Mouse (Mus musculus): Measurements from ENCODE around the gene Zranb3. TPM values are rescaled to one million over a fixed set of nuclear protein-coding genes. Genes with fewer than 3 reads are reported as not detected.

Zranb3 gene
- polyA plus RNA-seq, 1 experiment = 0.56 TPM

- no peaks in the 10 kb centered on the region for H3K4me1 ChIP-seq (ENCODE audit: control insufficient read depth, insufficient read depth, insufficient read length, low read length)
- H3K36me3 ChIP-seq (ENCODE audit: control insufficient read depth, insufficient read depth, low read length) = no peaks in the 10 kb centered on the region
- 98% methylated on average over 1 of the region's 1 CpGs for WGBS
These were observed 70.7 kb downstream of the Zranb3 start for GRCm38 (mm10) chr1:128032123-128032522.

GRCm38 (mm10) chr1:128031524-128031923, 71.3 kb downstream of the Zranb3 start:
- Histone ChIP-seq H3K36me3 (ENCODE audit: control insufficient read depth, insufficient read depth, low read length) (no peaks in the 10 kb centered on the region), H3K4me1 (ENCODE audit: control insufficient read depth, insufficient read depth, insufficient read length, low read length) (no peaks in the 10 kb centered on the region), H3K27me3 (ENCODE audit: control insufficient read depth, insufficient read depth, low read length) (no peaks in the 10 kb centered on the region), H3K4me3 (ENCODE audit: low read depth, low read length) (no peak overlapping the region), H3K27ac (ENCODE audit: insufficient read depth, low read depth, low read length) (no peak overlapping the region)
- TF ChIP-seq CTCF (IDR thresholded peaks at IDR 0.05; ENCODE audit: extremely low read depth, insufficient read length, insufficient replicate concordance, low read depth, low read length) (no peak), POLR2A (IDR thresholded peaks at IDR 0.05; ENCODE audit: low read depth, low read length) (no peak)
- 94% methylated on average over 2 of the region's 2 CpGs for WGBS

More at GRCm38 (mm10) chr1:128032123-128032522, 70.7 kb downstream of the Zranb3 start:
- no peaks in the 10 kb centered on the region for H3K27me3 ChIP-seq (ENCODE audit: control insufficient read depth, insufficient read depth, low read length)
- TF ChIP-seq CTCF (IDR thresholded peaks at IDR 0.05; ENCODE audit: extremely low read depth, insufficient read length, insufficient replicate concordance, low read depth, low read length) (no peak), POLR2A (IDR thresholded peaks at IDR 0.05; ENCODE audit: low read depth, low read length) (no peak)
- no peak overlapping the region for H3K4me3 ChIP-seq (ENCODE audit: low read depth, low read length)
- H3K27ac ChIP-seq (ENCODE audit: insufficient read depth, low read depth, low read length) = no peak overlapping the region

- Histone ChIP-seq H3K4me3 (ENCODE audit: low read depth, low read length) (no peak overlapping the region), H3K27ac (ENCODE audit: insufficient read depth, low read depth, low read length) (no peak overlapping the region), H3K36me3 (ENCODE audit: control insufficient read depth, insufficient read depth, low read length) (no peaks in the 10 kb centered on the region), H3K27me3 (ENCODE audit: control insufficient read depth, insufficient read depth, low read length) (no peaks in the 10 kb centered on the region), H3K4me1 (ENCODE audit: control insufficient read depth, insufficient read depth, insufficient read length, low read length) (no peaks in the 10 kb centered on the region)
- TF ChIP-seq CTCF (IDR thresholded peaks at IDR 0.05; ENCODE audit: extremely low read depth, insufficient read length, insufficient replicate concordance, low read depth, low read length) = no peak
- 80% methylated on average over 4 of the region's 4 CpGs for WGBS
These were observed 78.3 kb downstream of the Zranb3 start for GRCm38 (mm10) chr1:128024363-128025114.

GRCm38 (mm10) chr1:128020001-128020770, 82.7 kb downstream of the Zranb3 start:
- TF ChIP-seq POLR2A (IDR thresholded peaks at IDR 0.05; ENCODE audit: low read depth, low read length) (no peak), CTCF (IDR thresholded peaks at IDR 0.05; ENCODE audit: extremely low read depth, insufficient read length, insufficient replicate concordance, low read depth, low read length) (no peak)
- Histone ChIP-seq H3K36me3 (ENCODE audit: control insufficient read depth, insufficient read depth, low read length) (no peaks in the 10 kb centered on the region), H3K27me3 (ENCODE audit: control insufficient read depth, insufficient read depth, low read length) (no peaks in the 10 kb centered on the region), H3K4me3 (ENCODE audit: low read depth, low read length) (no peak overlapping the region), H3K4me1 (ENCODE audit: control insufficient read depth, insufficient read depth, insufficient read length, low read length) (no peaks in the 10 kb centered on the region), H3K27ac (ENCODE audit: insufficient read depth, low read depth, low read length) (no peak overlapping the region)
- WGBS = 64% methylated on average over 2 of the region's 2 CpGs

- WGBS = 80% methylated on average over 6 of the region's 6 CpGs
- Histone ChIP-seq H3K4me1 (ENCODE audit: control insufficient read depth, insufficient read depth, insufficient read length, low read length) (no peaks in the 10 kb centered on the region), H3K27me3 (ENCODE audit: control insufficient read depth, insufficient read depth, low read length) (no peaks in the 10 kb centered on the region), H3K36me3 (ENCODE audit: control insufficient read depth, insufficient read depth, low read length) (no peaks in the 10 kb centered on the region), H3K4me3 (ENCODE audit: low read depth, low read length) (no peak overlapping the region), H3K27ac (ENCODE audit: insufficient read depth, low read depth, low read length) (no peak overlapping the region)
- no peak for TF ChIP-seq CTCF (IDR thresholded peaks at IDR 0.05; ENCODE audit: extremely low read depth, insufficient read length, insufficient replicate concordance, low read depth, low read length)
- no peak for TF ChIP-seq POLR2A (IDR thresholded peaks at IDR 0.05; ENCODE audit: low read depth, low read length)
These were observed 86.8 kb downstream of the Zranb3 start for GRCm38 (mm10) chr1:128016035-128016492.

GRCm38 (mm10) chr1:128013698-128014386, 89.0 kb downstream of the Zranb3 start:
- WGBS = 89% methylated on average over 4 of the region's 4 CpGs
- Histone ChIP-seq H3K27me3 (ENCODE audit: control insufficient read depth, insufficient read depth, low read length) (no peaks in the 10 kb centered on the region), H3K36me3 (ENCODE audit: control insufficient read depth, insufficient read depth, low read length) (no peaks in the 10 kb centered on the region), H3K4me3 (ENCODE audit: low read depth, low read length) (no peak overlapping the region), H3K4me1 (ENCODE audit: control insufficient read depth, insufficient read depth, insufficient read length, low read length) (no peaks in the 10 kb centered on the region), H3K27ac (ENCODE audit: insufficient read depth, low read depth, low read length) (no peak overlapping the region)
- TF ChIP-seq CTCF (IDR thresholded peaks at IDR 0.05; ENCODE audit: extremely low read depth, insufficient read length, insufficient replicate concordance, low read depth, low read length) (no peak), POLR2A (IDR thresholded peaks at IDR 0.05; ENCODE audit: low read depth, low read length) (no peak)
